Mouse (Mus musculus): ENCODE measurements at regions not wholly inside any gene's neighbourhood (a gene's known extent, or its start where the extent isn't known, plus 50 kb on each side); places are given as distances from the start of the nearest gene placed in this dataset.

DNA sequence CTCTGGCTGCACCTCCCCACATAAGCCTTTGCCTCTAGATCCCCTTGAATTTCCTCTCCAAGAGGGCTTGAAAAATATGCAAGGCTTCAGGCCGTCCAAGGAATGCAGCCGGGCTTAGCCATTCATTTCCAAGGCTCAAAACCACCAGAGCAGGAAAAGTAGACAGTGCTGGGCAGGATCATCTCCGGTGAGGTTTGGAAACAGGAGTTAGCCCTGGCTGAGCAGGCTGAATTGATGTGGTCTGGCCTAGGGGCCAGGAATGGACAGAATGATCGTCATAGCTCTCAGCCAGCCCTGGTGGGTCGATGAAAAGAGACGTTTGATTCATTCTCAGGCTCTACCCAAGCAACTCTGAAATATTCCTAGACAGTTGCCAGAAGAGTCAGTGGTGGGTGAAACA lies 529.7 kb upstream of the Tnp1 start:
- Histone ChIP-seq H3K4me2 (ENCODE audit: insufficient read depth, low read depth, poor library complexity, severe bottlenecking) (no peak overlapping the region), H3K4me3 (replicated peaks in 1 of 3; ENCODE audit: low read depth in 2 of 3, low read length in 2 of 3, poor library complexity in 1 of 3) (no peak overlapping the region), H3K9me3 (replicated peaks; ENCODE audit: low read length) (no peaks in the 10 kb centered on the region), H3K9ac (ENCODE audit: insufficient read depth, low read depth) (no peak overlapping the region), H3K4me1 (ENCODE audit: control insufficient read depth in 1 of 2, insufficient read depth in 2 of 2) (no peaks in the 10 kb centered on the region), H3K79me2 (replicated peaks; ENCODE audit: control insufficient read depth, extremely low read depth, insufficient read depth, poor library complexity, severe bottlenecking) (no peaks in the 10 kb centered on the region), H3K27ac (ENCODE audit: insufficient read depth, low read depth) (no peak overlapping the region), H3K36me3 (replicated peaks in 1 of 2; ENCODE audit: control insufficient read depth in 1 of 2, insufficient read depth in 1 of 2, low read length in 1 of 2) (no peaks in the 10 kb centered on the region), H3K27me3 (replicated peaks) (peaks cover 68% of the 10 kb centered on the region)
- dilution Hi-C loops (cut with MboI; ENCODE audit: extremely low pct_ligation_motif_present, extremely low pct_unique_long_range_greater_than_20kb, low sequenced_read_pairs) (no loop called here), in situ Hi-C loops (cut with MboI; ENCODE audit: low pct_ligation_motif_present, low pct_unique_long_range_greater_than_20kb, low sequenced_read_pairs) (no loop called here)
- TF ChIP-seq ZMIZ1 (IDR thresholded peaks at IDR 0.05; ENCODE audit: low read depth, low read length) (no peak), RCOR1 (conservative IDR thresholded peaks at IDR 0.05; ENCODE audit: low read depth, low read length) (no peak), HCFC1 (IDR thresholded peaks at IDR 0.05; ENCODE audit: low read depth, low read length) (no peak), CHD1 (IDR thresholded peaks at IDR 0.05; ENCODE audit: low read depth, low read length) (no peak), JUND (conservative IDR thresholded peaks at IDR 0.05; ENCODE audit: low read depth, low read length) (no peak), MXI1 (IDR thresholded peaks at IDR 0.05; ENCODE audit: low read depth, low read length) (no peak), POLR2AphosphoS2 (IDR thresholded peaks at IDR 0.05; ENCODE audit: low read depth, low read length) (no peak), TBP (conservative IDR thresholded peaks at IDR 0.05; ENCODE audit: low read depth, low read length) (no peak), ZC3H11A (IDR thresholded peaks at IDR 0.05; ENCODE audit: low read depth, low read length) (no peak), TCF12 (IDR thresholded peaks at IDR 0.05; ENCODE audit: low read depth, low read length) (no peak)
- DNase-seq (ENCODE audit: extremely low read depth) = no peak

DNA sequence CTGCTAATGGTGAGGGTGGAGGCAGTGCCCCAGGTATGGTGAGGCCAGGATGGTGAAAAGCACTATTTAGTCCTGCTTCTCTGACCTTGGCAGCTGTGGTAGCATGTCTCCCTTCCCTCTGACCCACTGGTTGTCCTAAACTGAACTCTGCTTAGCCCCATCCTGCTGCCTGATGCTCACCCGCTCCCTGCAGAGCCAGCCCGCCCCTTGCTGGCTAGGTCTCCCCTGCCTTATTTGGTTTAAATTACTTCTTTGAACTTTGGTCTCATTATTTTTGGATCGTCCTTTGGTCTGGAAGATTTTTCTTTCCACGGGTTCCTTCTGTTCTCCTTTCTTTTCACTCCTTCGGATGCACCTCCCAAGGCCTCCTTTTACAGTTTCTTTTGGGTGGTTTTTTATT lies 525.7 kb upstream of the Tnp1 start:
- TF ChIP-seq ZKSCAN1 (IDR thresholded peaks at IDR 0.05; ENCODE audit: borderline replicate concordance, low read depth, low read length) (no peak), TCF12 (IDR thresholded peaks at IDR 0.05; ENCODE audit: low read depth, low read length) (no peak), CTCF (conservative IDR thresholded peaks at IDR 0.05 in 1 of 2, IDR thresholded peaks at IDR 0.05 in 1 of 2; ENCODE audit: low read depth in 2 of 2, low read length in 2 of 2) (no peak)
- Histone ChIP-seq H3K4me2 (ENCODE audit: insufficient read depth, low read depth, poor library complexity, severe bottlenecking) (no peak overlapping the region), H3K79me2 (replicated peaks; ENCODE audit: control insufficient read depth, extremely low read depth, insufficient read depth, poor library complexity, severe bottlenecking) (no peaks in the 10 kb centered on the region), H3K9ac (ENCODE audit: insufficient read depth, low read depth) (no peak overlapping the region), H3K27me3 (replicated peaks) (peaks cover 81% of the 10 kb centered on the region), H3K4me3 (replicated peaks in 1 of 3; ENCODE audit: low read depth in 2 of 3, low read length in 2 of 3, poor library complexity in 1 of 3) (no peak overlapping the region), H3K27ac (ENCODE audit: insufficient read depth, low read depth) (no peak overlapping the region), H3K4me1 (ENCODE audit: control insufficient read depth in 1 of 2, insufficient read depth in 2 of 2) (no peaks in the 10 kb centered on the region), H3K9me3 (replicated peaks; ENCODE audit: low read length) (no peaks in the 10 kb centered on the region), H3K36me3 (replicated peaks in 1 of 2; ENCODE audit: control insufficient read depth in 1 of 2, insufficient read depth in 1 of 2, low read length in 1 of 2) (no peaks in the 10 kb centered on the region)
- in situ Hi-C loops (cut with MboI; ENCODE audit: low pct_ligation_motif_present, low pct_unique_long_range_greater_than_20kb, low sequenced_read_pairs) = no loop called here
- dilution Hi-C loops (cut with MboI; ENCODE audit: extremely low pct_ligation_motif_present, extremely low pct_unique_long_range_greater_than_20kb, low sequenced_read_pairs) = no loop called here
- DNase-seq (ENCODE audit: extremely low read depth) = no peak

DNA sequence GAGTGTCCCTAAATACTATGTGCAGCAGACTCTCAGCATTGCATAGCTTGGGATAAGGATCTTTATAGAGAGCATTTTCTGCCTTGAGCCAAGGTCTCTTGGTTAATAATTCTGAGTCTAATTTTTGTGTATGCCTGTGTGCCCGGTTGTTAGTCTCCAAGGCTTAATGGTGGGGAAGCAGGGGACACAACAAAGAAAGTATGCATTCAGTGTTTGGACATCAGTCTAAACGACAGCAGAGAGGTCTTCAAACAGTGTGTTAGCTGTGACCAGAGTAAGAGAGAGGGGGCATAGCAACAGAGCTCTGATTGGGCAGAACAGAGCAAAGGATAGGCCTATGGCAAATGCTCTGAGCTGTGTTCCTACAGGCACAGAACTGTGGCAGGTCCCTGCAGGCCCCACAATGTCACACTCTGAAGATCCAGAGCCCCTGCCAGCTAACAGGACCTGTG lies 522.7 kb upstream of the Tnp1 start:
- DNase-seq (ENCODE audit: extremely low read depth) = no peak
- no peaks in the 10 kb centered on the region for H3K4me1 ChIP-seq (ENCODE audit: control insufficient read depth in 1 of 2, insufficient read depth in 2 of 2)
- H3K27ac ChIP-seq (ENCODE audit: insufficient read depth, low read depth) = no peak overlapping the region
- no peak overlapping the region for H3K4me2 ChIP-seq (ENCODE audit: insufficient read depth, low read depth, poor library complexity, severe bottlenecking)
- no peaks in the 10 kb centered on the region for H3K79me2 ChIP-seq (replicated peaks; ENCODE audit: control insufficient read depth, extremely low read depth, insufficient read depth, poor library complexity, severe bottlenecking)
- dilution Hi-C loops (cut with MboI; ENCODE audit: extremely low pct_ligation_motif_present, extremely low pct_unique_long_range_greater_than_20kb, low sequenced_read_pairs) (no loop called here), in situ Hi-C loops (cut with MboI; ENCODE audit: low pct_ligation_motif_present, low pct_unique_long_range_greater_than_20kb, low sequenced_read_pairs) (no loop called here)
- H3K9ac ChIP-seq (ENCODE audit: insufficient read depth, low read depth) = no peak overlapping the region
- H3K4me3 ChIP-seq (replicated peaks in 1 of 3; ENCODE audit: low read depth in 2 of 3, low read length in 2 of 3, poor library complexity in 1 of 3) = no peak overlapping the region
- no peaks in the 10 kb centered on the region for H3K36me3 ChIP-seq (replicated peaks in 1 of 2; ENCODE audit: control insufficient read depth in 1 of 2, insufficient read depth in 1 of 2, low read length in 1 of 2)
- H3K9me3 ChIP-seq (replicated peaks; ENCODE audit: low read length) = no peaks in the 10 kb centered on the region
- peaks cover 85% of the 10 kb centered on the region for H3K27me3 ChIP-seq (replicated peaks)
- TF ChIP-seq CTCF (conservative IDR thresholded peaks at IDR 0.05 in 1 of 2, IDR thresholded peaks at IDR 0.05 in 1 of 2; ENCODE audit: low read depth in 2 of 2, low read length in 2 of 2) = no peak
- TF ChIP-seq MAZ (IDR thresholded peaks at IDR 0.05; ENCODE audit: low read depth, low read length) = no peak
- TF ChIP-seq ZKSCAN1 (IDR thresholded peaks at IDR 0.05; ENCODE audit: borderline replicate concordance, low read depth, low read length) = no peak
- TF ChIP-seq MAFK (IDR thresholded peaks at IDR 0.05; ENCODE audit: insufficient replicate concordance, low read length) = no peak
- TF ChIP-seq SMC3 (IDR thresholded peaks at IDR 0.05; ENCODE audit: low read depth, low read length) = no peak
- TF ChIP-seq RAD21 (IDR thresholded peaks at IDR 0.05; ENCODE audit: low read depth, low read length) = no peak
- no peak for TF ChIP-seq RCOR1 (conservative IDR thresholded peaks at IDR 0.05; ENCODE audit: low read depth, low read length)
- no peak for TF ChIP-seq JUND (conservative IDR thresholded peaks at IDR 0.05; ENCODE audit: low read depth, low read length)
- no peak for TF ChIP-seq KAT2A (IDR thresholded peaks at IDR 0.05; ENCODE audit: insufficient replicate concordance, low read length)
- TF ChIP-seq TBP (conservative IDR thresholded peaks at IDR 0.05; ENCODE audit: low read depth, low read length) = no peak
- no peak for TF ChIP-seq GABPA (IDR thresholded peaks at IDR 0.05; ENCODE audit: insufficient replicate concordance, low read depth, low read length)
- TF ChIP-seq EP300 (IDR thresholded peaks at IDR 0.05; ENCODE audit: low read length) = no peak
- TF ChIP-seq SIN3A (IDR thresholded peaks at IDR 0.05; ENCODE audit: low read length) = no peak
- TF ChIP-seq NELFE (IDR thresholded peaks at IDR 0.05; ENCODE audit: low read depth, low read length) = no peak
